Mouse (Mus musculus): ENCODE measurements at regions not wholly inside any gene's neighbourhood (a gene's known extent, or its start where the extent isn't known, plus 50 kb on each side); places are given as distances from the start of the nearest gene placed in this dataset.

GRCm38 (mm10) chr6:84514623-84515022 is 79.1 kb downstream of the Cyp26b1 start:
- no peaks in the 10 kb centered on the region for H3K4me1 ChIP-seq (ENCODE audit: control insufficient read depth, insufficient read depth, low read length)
- no peak for TF ChIP-seq CTCF (IDR thresholded peaks at IDR 0.05; ENCODE audit: extremely low read depth, insufficient read depth, low read length)
- TF ChIP-seq POLR2A (IDR thresholded peaks at IDR 0.05; ENCODE audit: extremely low read depth, insufficient read depth, low read length) = no peak

DNA sequence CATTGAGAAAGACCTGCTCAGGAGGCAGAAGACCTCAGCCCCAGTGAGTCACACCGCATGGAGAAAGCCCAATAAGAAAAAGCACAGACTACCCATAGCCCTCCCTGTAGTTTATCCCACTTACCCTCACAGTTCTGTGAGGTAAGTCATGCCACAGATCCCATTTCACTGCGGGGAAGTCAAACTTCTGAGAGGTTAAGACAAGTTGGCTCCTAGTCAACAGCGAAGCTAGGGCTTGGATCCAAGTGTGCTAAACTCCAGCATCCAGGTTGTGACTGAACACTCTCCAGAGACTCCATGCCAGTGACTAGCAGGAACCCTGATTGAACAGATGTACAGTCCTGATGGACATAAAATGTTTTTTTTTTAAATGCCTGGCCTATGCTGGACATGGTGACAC is 85.1 kb downstream of the Cyp26b1 start:
- TF ChIP-seq CTCF (IDR thresholded peaks at IDR 0.05; ENCODE audit: extremely low read depth, insufficient read depth, low read length) (no peak), POLR2A (IDR thresholded peaks at IDR 0.05; ENCODE audit: extremely low read depth, insufficient read depth, low read length) (no peak)
- no peak overlapping the region for H3K4me3 ChIP-seq (ENCODE audit: insufficient read depth, low read length)
- no peaks in the 10 kb centered on the region for H3K4me1 ChIP-seq (ENCODE audit: control insufficient read depth, insufficient read depth, low read length)
- no peak overlapping the region for H3K27ac ChIP-seq (ENCODE audit: insufficient read depth, low read length)

More at GRCm38 (mm10) chr6:84514623-84515022, 79.1 kb downstream of the Cyp26b1 start:
- no peak overlapping the region for H3K4me3 ChIP-seq (ENCODE audit: insufficient read depth, low read length)
- H3K27ac ChIP-seq (ENCODE audit: insufficient read depth, low read length) = no peak overlapping the region

DNA sequence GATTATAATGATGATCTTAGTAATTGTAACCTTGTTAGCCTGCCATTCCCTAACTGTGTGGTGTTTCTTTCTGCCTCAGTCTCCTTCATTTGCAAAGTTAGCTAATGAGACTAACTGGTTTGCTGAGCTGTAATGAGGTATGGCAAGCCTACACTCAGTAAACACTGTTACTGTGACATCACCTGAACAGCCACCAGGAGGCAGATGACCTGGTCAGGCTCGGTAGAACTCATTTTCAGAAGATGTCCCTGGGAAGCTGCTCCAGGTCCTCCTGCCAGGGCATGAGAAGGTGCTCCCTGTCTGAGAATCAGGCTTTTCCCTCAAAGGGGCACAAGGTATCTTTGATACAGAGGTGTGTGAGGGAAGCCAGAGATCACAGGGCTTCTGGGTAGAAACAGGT is 87.0 kb downstream of the Cyp26b1 start:
- Histone ChIP-seq H3K27ac (ENCODE audit: insufficient read depth, low read length) (no peak overlapping the region), H3K4me3 (ENCODE audit: insufficient read depth, low read length) (no peak overlapping the region), H3K4me1 (ENCODE audit: control insufficient read depth, insufficient read depth, low read length) (no peaks in the 10 kb centered on the region)
- TF ChIP-seq POLR2A (IDR thresholded peaks at IDR 0.05; ENCODE audit: extremely low read depth, insufficient read depth, low read length) = no peak
- TF ChIP-seq CTCF (IDR thresholded peaks at IDR 0.05; ENCODE audit: extremely low read depth, insufficient read depth, low read length) = 0 out of 2 replicates have a peak, but pooled peaks have one; percentile 13

DNA sequence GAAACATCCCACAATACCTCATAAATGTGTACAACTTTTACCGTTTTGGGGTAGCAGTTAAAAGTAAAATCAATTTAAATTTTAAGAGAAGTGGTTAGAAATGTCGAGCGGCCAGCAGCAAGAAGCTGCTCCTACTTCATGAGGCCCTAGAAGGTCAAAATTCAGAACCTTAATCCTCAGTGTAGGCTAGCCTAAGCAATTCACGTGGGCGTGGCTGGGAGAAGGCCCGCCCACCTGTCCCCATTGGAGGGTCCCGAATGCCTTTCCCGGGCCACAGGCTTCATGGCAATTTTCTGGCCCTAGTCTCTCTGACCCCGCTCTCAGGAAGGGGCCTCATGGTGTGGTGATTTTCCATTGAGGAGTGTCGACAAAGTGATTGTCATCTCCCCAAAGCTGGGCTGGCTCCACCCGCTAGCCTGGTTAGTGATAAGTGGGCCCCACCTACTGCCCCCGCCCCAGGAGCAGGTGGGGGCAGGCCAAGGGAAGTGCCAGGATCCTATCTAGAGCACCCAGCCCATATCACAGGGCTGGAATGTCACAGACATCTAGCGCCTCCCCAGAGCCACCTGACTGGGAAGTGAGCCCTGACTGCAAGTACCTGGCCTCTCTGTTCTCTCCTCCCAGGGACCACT is 93.3 kb downstream of the Cyp26b1 start:
- no peaks in the 10 kb centered on the region for H3K4me1 ChIP-seq (ENCODE audit: control insufficient read depth, insufficient read depth, low read length)
- H3K27ac ChIP-seq (ENCODE audit: insufficient read depth, low read length) = no peak overlapping the region
- no peak overlapping the region for H3K4me3 ChIP-seq (ENCODE audit: insufficient read depth, low read length)
- TF ChIP-seq POLR2A (IDR thresholded peaks at IDR 0.05; ENCODE audit: extremely low read depth, insufficient read depth, low read length) (no peak), CTCF (IDR thresholded peaks at IDR 0.05; ENCODE audit: extremely low read depth, insufficient read depth, low read length) (no peak)

DNA sequence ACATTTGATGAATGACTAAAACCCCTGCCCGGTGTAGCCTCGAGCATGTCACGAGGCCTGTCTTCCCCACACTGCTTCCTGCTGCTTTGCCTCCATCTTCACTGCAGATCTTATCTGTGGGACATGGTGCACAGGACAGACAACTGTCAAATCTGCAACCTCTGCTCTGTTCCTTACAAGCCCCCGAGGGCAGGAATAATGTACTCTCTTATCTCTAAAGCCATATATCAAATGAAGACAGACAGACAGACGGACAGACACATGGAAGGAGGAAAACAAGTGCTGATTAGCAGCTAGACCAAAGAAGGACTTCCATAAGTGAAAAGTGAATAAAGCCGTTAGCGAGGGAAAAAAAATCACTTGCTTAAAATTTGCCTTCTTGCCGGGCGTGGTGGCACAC is 95.6 kb downstream of the Cyp26b1 start:
- H3K4me1 ChIP-seq (ENCODE audit: control insufficient read depth, insufficient read depth, low read length) = no peaks in the 10 kb centered on the region
- no peak overlapping the region for H3K4me3 ChIP-seq (ENCODE audit: insufficient read depth, low read length)
- H3K27ac ChIP-seq (ENCODE audit: insufficient read depth, low read length) = no peak overlapping the region
- TF ChIP-seq POLR2A (IDR thresholded peaks at IDR 0.05; ENCODE audit: extremely low read depth, insufficient read depth, low read length) (no peak), CTCF (IDR thresholded peaks at IDR 0.05; ENCODE audit: extremely low read depth, insufficient read depth, low read length) (no peak)

DNA sequence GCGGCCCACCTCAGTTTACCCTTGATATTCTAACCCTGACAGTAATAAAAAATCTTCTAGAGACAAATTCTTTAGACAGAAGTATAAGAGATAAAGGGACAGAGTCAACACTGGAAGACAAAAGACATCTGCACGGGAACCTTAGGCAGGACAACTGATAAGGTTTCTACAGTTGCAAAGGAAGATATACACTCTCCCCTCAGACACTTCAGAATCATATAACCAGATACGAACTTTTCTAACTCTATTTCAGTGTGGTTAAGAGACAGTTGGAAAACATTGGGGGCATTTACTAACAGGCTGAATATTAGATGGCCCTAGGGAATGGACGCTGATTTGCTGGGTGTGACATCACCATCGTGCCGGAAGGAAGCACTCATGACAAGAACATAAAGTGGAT is 100.0 kb downstream of the Cyp26b1 start:
- Histone ChIP-seq H3K4me3 (ENCODE audit: insufficient read depth, low read length) (no peak overlapping the region), H3K4me1 (ENCODE audit: control insufficient read depth, insufficient read depth, low read length) (no peaks in the 10 kb centered on the region), H3K27ac (ENCODE audit: insufficient read depth, low read length) (no peak overlapping the region)
- no peak for TF ChIP-seq CTCF (IDR thresholded peaks at IDR 0.05; ENCODE audit: extremely low read depth, insufficient read depth, low read length)
- TF ChIP-seq POLR2A (IDR thresholded peaks at IDR 0.05; ENCODE audit: extremely low read depth, insufficient read depth, low read length) = no peak

GRCm38 (mm10) chr6:84493169-84493568 is 100.5 kb downstream of the Cyp26b1 start:
- Histone ChIP-seq H3K4me3 (ENCODE audit: insufficient read depth, low read length) (no peak overlapping the region), H3K4me1 (ENCODE audit: control insufficient read depth, insufficient read depth, low read length) (no peaks in the 10 kb centered on the region), H3K27ac (ENCODE audit: insufficient read depth, low read length) (no peak overlapping the region)
- TF ChIP-seq CTCF (IDR thresholded peaks at IDR 0.05; ENCODE audit: extremely low read depth, insufficient read depth, low read length) (no peak), POLR2A (IDR thresholded peaks at IDR 0.05; ENCODE audit: extremely low read depth, insufficient read depth, low read length) (no peak)

DNA sequence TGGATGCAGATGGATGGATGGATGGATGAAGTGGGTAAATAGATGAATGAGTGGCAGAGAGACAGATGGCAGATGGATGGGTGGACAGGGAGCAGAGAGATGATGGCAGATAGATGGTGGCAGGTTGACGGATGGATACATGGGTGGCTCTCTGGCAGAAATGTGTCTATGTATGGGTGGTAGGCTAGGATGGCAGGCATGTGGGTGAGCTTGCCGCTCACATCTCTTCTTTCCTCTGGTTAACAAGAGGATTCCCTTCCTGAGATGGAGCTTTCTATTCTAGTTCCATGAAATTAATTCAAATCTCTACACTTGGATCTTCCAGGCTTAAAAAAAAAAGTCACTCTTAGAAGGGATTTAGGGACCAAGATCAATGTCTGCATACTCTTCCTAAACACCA is 101.1 kb downstream of the Cyp26b1 start:
- Histone ChIP-seq H3K4me1 (ENCODE audit: control insufficient read depth, insufficient read depth, low read length) (no peaks in the 10 kb centered on the region), H3K4me3 (ENCODE audit: insufficient read depth, low read length) (no peak overlapping the region), H3K27ac (ENCODE audit: insufficient read depth, low read length) (no peak overlapping the region)
- TF ChIP-seq CTCF (IDR thresholded peaks at IDR 0.05; ENCODE audit: extremely low read depth, insufficient read depth, low read length) = no peak
- TF ChIP-seq POLR2A (IDR thresholded peaks at IDR 0.05; ENCODE audit: extremely low read depth, insufficient read depth, low read length) = no peak

DNA sequence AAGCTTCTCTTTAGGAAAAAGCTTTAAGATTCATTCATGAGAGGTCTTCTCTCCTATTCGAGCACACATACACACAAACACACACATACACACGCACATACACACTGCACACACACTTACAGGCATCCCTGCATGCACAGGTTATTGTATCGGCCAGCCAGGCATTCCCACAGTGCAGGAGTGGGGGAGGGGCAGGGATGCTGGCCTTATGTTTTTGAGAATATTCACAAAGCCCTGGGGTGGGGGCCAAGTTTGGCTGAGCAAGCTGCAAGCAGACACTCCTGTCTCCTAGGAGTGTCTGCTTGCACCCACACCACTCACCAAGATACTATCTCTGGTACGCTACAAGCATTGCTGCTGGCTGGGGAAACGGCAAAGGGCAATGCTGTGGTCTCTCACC is 102.6 kb downstream of the Cyp26b1 start:
- Histone ChIP-seq H3K4me3 (ENCODE audit: insufficient read depth, low read length) (no peak overlapping the region), H3K27ac (ENCODE audit: insufficient read depth, low read length) (no peak overlapping the region), H3K4me1 (ENCODE audit: control insufficient read depth, insufficient read depth, low read length) (no peaks in the 10 kb centered on the region)
- TF ChIP-seq CTCF (IDR thresholded peaks at IDR 0.05; ENCODE audit: extremely low read depth, insufficient read depth, low read length) = no peak
- TF ChIP-seq POLR2A (IDR thresholded peaks at IDR 0.05; ENCODE audit: extremely low read depth, insufficient read depth, low read length) = no peak

- TF ChIP-seq POLR2A (IDR thresholded peaks at IDR 0.05; ENCODE audit: extremely low read depth, insufficient read depth, low read length) (no peak), CTCF (IDR thresholded peaks at IDR 0.05; ENCODE audit: extremely low read depth, insufficient read depth, low read length) (no peak)
- H3K27ac ChIP-seq (ENCODE audit: insufficient read depth, low read length) = no peak overlapping the region
Measured at GRCm38 (mm10) chr6:84481205-84481604, 112.5 kb downstream of the Cyp26b1 start.

More at GRCm38 (mm10) chr6:84481205-84481604, 112.5 kb downstream of the Cyp26b1 start:
- H3K4me1 ChIP-seq (ENCODE audit: control insufficient read depth, insufficient read depth, low read length) = no peaks in the 10 kb centered on the region
- H3K4me3 ChIP-seq (ENCODE audit: insufficient read depth, low read length) = no peak overlapping the region
